Mouse (Mus musculus) liver, embryonic 11.5 days (tissue): ENCODE data around the gene Tspan12. TPM values are rescaled to one million over a fixed set of nuclear protein-coding genes. Genes with fewer than 3 reads are reported as not detected.

ENCODE experiments used
- ATAC-seq: fragments of 200-750 bp; cut with Nextera tagmentation; replicated peaks from 2 replicates; pipeline ENCODE4 v1.8.0; 2017; ENCODE audit warnings: moderate number of reproducible peaks, mild to moderate bottlenecking, moderate TSS enrichment, moderate library complexity; ENCODE audit not compliant: low FRiP score
- DNase-seq: peaks from one replicate; pipeline ENCODE4 v3.0.0-alpha.2; 2017; ENCODE audit warnings: low spot score
- H3K27ac ChIP-seq: fragments of 300-500 bp; sonication (generic); 2 replicates; pipeline ENCODE4 v1.5.1; 2014; ENCODE audit warnings: mild to moderate bottlenecking, low read depth, low read length, control low read depth
- H3K27me3 ChIP-seq: fragments of 300-500 bp; sonication (generic); replicated peaks from 2 replicates; pipeline ENCODE4 v1.6.1; 2014; ENCODE audit warnings: low read length, mixed read lengths; ENCODE audit not compliant: control insufficient read depth, insufficient read depth
- H3K36me3 ChIP-seq: fragments of 300-500 bp; sonication (generic); 2 replicates; pipeline ENCODE4 v1.6.1; 2014; ENCODE audit warnings: mild to moderate bottlenecking, low read length, moderate library complexity, mixed read lengths; ENCODE audit not compliant: control insufficient read depth, insufficient read depth
- H3K4me1 ChIP-seq: fragments of 300-500 bp; sonication (generic); replicated peaks from 2 replicates; pipeline ENCODE4 v1.6.1; 2014; ENCODE audit warnings: low read length, mixed read lengths; ENCODE audit not compliant: control insufficient read depth, insufficient read depth
- H3K4me2 ChIP-seq: fragments of 300-500 bp; sonication (generic); 2 replicates; pipeline ENCODE4 v1.6.1; 2014; ENCODE audit warnings: mild to moderate bottlenecking, control low read depth, moderate library complexity
- H3K4me3 ChIP-seq: fragments of 300-500 bp; sonication (generic); 2 replicates; pipeline ENCODE4 v1.5.1; 2014; ENCODE audit warnings: low read depth, low read length, control low read depth
- H3K9ac ChIP-seq: fragments of 300-500 bp; sonication (generic); 2 replicates; pipeline ENCODE4 v1.6.1; 2014; ENCODE audit warnings: low read depth, low read length, control low read depth
- H3K9me3 ChIP-seq: fragments of 300-500 bp; sonication (generic); 2 replicates; pipeline ENCODE4 v1.6.1; 2016; ENCODE audit warnings: low read length, inconsistent platforms, mixed read lengths; ENCODE audit not compliant: control insufficient read depth
- WGBS: fragments of 180-500 bp; shearing (Covaris S2); extraction: QIAGEN DNeasy Blood & Tissue Kit; methylation state at CpG from one replicate; pipeline ENCODE4 v1.1.7; 2014; 5-methylcytosine and 5-hydroxymethylcytosine counted together
- polyA plus RNA-seq: library from polyadenylated mRNA; unstranded; fragments of >200 nt; fragmentation: Nextera tagmentation; extraction: Ambion mirVana; gene quantifications from 2 replicates; pipeline ENCODE4 v1.2.1, GENCODE M21; 2014

Tspan12 gene
- polyA plus RNA-seq, 1 experiment from 2014 or later: 47.9 TPM

DNA sequence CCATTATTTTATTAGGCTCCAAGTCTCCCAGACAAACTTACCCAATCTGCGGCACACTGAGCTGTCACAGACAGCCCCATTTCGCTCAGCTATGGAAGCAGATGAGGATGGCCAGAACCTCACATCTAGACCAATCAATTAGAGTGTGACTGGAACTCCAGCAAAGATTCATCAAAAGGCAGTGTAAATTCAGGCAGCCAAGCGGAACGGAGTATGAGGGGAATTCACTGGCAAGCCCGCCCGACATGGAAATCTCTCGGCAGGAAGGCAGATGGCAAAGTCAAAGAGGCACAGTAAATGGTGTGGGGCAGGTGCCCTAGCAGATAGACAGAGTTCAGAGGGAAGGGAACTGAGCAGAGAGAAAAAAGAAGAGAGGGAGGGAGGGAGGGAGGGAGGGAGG is 5.5 kb upstream of the Tspan12 start:
- no peaks in the 10 kb centered on the region for H3K4me1 ChIP-seq
- H3K27ac ChIP-seq: no peak overlapping the region
- no peak for ATAC-seq
- no peaks in the 10 kb centered on the region for H3K9me3 ChIP-seq
- no peak overlapping the region for H3K9ac ChIP-seq
- no peak for DNase-seq
- H3K36me3 ChIP-seq: no peaks in the 10 kb centered on the region
- H3K27me3 ChIP-seq: peaks cover 3% of the 10 kb centered on the region
- WGBS: 49% methylated on average over 7 of the region's 7 CpGs
- no peak overlapping the region for H3K4me3 ChIP-seq
- H3K4me2 ChIP-seq: no peak overlapping the region

DNA sequence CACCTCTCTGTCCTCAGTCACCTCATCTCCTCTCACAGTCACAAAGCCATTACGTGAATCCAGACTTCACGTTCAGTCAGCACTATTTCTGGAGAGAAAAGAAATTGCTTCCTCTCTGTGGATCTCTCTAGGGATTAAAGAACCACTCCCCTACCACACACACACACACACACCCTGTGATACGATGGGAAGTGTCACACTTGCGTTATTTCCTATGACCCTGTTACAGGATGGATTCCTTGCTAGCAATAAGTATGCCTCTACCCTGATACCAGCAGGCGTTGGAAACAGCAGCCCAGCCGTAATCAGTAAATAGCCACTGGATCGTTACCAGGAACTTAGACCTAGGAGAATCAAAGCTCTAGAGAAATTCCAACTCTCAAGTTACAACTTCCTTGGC is 3.6 kb upstream of the Tspan12 start:
- no peak overlapping the region for H3K4me2 ChIP-seq
- no peak overlapping the region for H3K27ac ChIP-seq
- peaks cover 3% of the 10 kb centered on the region for H3K27me3 ChIP-seq
- WGBS: 40% methylated on average over 7 of the region's 7 CpGs
- H3K9me3 ChIP-seq: no peaks in the 10 kb centered on the region
- ATAC-seq (no peak), DNase-seq (no peak)
- H3K4me3 ChIP-seq: no peak overlapping the region
- H3K36me3 ChIP-seq: no peaks in the 10 kb centered on the region
- no peak overlapping the region for H3K9ac ChIP-seq
- H3K4me1 ChIP-seq: no peaks in the 10 kb centered on the region; the same call in 1 of the 2 replicates

DNA sequence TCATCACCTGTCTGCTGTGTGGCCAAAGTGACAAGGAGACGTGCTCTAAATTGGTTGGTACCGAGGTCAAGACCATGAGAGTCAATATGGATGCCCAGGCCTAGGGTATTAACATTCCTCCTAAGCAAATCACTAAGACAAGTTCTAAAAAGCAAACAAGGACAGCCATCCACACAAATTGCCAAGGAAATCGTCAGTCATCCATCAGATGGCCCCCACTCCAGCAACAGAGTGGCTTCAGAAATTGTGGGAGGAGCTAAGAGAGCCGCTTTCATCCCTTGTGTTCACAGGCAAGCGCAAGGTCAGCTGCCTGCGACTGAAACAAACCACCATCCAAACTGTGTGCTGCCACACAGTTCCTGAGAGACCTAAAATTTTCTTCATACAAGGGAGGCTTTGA is 1.0 kb upstream of the Tspan12 start:
- H3K9ac ChIP-seq: no peak overlapping the region
- H3K4me3 ChIP-seq: no peak overlapping the region
- H3K36me3 ChIP-seq: no peaks in the 10 kb centered on the region
- 0 out of 2 replicates have a peak overlapping the region, but pooled peaks have one; percentile 14 for H3K4me2 ChIP-seq
- 41% methylated on average over 6 of the region's 6 CpGs for WGBS
- ATAC-seq (no peak), DNase-seq (no peak)
- H3K4me1 ChIP-seq: no peaks in the 10 kb centered on the region; the same call in 1 of the 2 replicates
- H3K27ac ChIP-seq: no peak overlapping the region
- H3K27me3 ChIP-seq: peaks cover 3% of the 10 kb centered on the region
- H3K9me3 ChIP-seq: no peaks in the 10 kb centered on the region

DNA sequence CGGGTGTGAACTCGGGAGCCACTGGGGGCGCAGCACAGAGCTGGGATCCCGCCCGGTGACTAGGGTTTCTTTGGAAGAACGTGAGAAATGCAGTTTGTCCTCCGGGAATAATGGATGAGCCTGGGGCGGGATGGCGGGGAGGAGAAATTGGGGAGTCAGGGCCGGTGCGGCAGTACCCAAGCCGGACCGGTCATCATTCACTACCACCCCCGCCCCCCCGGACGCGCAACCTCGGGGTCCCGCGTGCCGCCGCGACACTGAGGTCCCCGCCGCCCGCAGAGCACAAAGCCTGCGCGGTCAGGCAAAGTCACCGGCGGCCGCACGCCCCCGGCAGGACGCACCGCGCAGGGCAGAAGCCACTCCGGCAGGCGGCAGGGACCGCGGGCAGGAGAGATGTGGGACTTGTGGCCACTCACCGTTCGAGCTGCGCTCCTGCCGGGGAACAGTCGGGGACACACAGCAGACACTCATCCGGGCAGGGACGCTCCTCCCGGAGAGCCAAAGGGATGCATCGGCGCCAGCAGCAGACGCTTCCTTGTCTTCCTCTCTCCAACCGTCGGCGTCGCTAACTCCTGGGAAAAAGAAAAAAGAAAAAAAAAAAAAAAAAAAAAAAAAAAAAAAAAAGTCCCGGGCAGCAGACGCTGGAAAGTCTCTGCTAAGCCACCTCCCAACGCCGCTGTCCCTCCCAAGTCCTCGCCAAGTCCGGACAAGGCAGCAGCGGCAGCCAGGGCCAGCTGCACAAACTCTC is 545 bp downstream of the Tspan12 start:
- peak; percentile 77 for DNase-seq
- WGBS: under 1% methylated on average over 62 of the region's 62 CpGs
- Histone ChIP-seq H3K9me3 (no peaks in the 10 kb centered on the region), H3K4me2 (peak overlapping the region; percentile 93), H3K27ac (peak overlapping the region; percentile 33), H3K36me3 (no peaks in the 10 kb centered on the region), H3K9ac (peak overlapping the region; percentile 80), H3K4me3 (peak overlapping the region; percentile 77), H3K27me3 (no peaks in the 10 kb centered on the region), H3K4me1 (no peaks in the 10 kb centered on the region; the same call in 1 of the 2 replicates)
- ATAC-seq: peak; percentile 71

DNA sequence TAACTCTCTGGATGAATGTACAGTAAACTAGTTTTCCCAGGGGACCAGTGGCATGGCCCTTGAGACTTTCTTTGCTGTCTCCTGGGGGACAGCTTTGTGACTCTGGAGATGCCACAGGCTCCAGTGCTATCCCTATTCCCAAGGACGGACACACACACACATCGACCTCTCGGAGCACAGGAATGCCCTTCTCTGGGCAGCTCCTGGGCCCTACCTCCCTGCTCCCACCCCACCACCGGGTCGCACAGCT is 1.0 kb downstream of the Tspan12 start:
- WGBS: under 1% methylated on average over 5 of the region's 5 CpGs
- Histone ChIP-seq H3K27ac (no peak overlapping the region), H3K36me3 (no peaks in the 10 kb centered on the region), H3K4me1 (no peaks in the 10 kb centered on the region; the same call in 1 of the 2 replicates), H3K9ac (peak overlapping the region; percentile 80), H3K4me2 (peak overlapping the region; percentile 93), H3K27me3 (no peaks in the 10 kb centered on the region), H3K4me3 (peak overlapping the region; percentile 77), H3K9me3 (no peaks in the 10 kb centered on the region)
- peak; percentile 67 for DNase-seq
- peak; percentile 72 for ATAC-seq

DNA sequence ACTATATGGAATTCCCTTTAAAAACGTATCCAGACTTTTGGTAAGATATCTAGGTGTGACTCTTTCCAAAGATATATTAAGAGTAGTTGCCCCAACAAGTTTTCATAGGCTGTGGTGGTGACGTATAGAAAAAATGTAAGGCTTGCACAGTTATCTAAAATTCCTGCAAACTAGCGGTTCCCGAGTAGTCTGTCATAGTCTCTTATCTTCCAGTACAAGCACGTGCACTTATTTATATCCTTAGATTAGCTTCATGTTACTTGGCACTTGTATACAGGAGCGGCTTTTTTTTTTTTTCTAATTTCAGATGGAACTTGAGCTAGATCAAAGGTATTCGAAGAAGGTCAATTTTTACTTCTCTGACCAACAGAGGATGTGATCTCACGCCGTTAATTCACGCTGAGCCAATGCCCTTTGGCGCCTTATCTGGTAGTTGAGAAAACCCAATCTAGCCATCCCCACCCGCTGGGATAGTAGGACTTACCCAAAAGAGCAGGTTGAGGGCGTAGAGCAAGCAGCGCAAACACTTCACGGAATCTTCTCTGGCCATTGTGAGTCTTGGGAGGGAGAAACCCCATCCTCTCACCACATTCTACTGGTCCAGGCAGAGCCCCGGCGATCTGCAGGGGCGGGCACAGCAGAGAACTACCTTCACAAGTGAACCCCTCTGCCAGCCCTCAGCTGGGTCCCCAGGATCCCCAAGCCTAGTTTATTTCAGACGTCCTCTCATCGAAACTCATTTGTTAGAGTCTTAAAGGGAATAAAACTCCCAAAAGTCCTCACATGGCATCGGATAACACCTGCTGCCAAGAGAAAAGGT is 1.6 kb downstream of the Tspan12 start:
- Histone ChIP-seq H3K9me3 (no peaks in the 10 kb centered on the region), H3K4me1 (no peaks in the 10 kb centered on the region; the same call in 1 of the 2 replicates), H3K4me3 (peak overlapping the region; percentile 77), H3K4me2 (peak overlapping the region; percentile 93), H3K36me3 (no peaks in the 10 kb centered on the region), H3K27me3 (no peaks in the 10 kb centered on the region), H3K27ac (no peak overlapping the region), H3K9ac (peak overlapping the region; percentile 80)
- DNase-seq (peak; percentile 58), ATAC-seq (peak; percentile 63)
- WGBS: 8% methylated on average over 21 of the region's 21 CpGs

DNA sequence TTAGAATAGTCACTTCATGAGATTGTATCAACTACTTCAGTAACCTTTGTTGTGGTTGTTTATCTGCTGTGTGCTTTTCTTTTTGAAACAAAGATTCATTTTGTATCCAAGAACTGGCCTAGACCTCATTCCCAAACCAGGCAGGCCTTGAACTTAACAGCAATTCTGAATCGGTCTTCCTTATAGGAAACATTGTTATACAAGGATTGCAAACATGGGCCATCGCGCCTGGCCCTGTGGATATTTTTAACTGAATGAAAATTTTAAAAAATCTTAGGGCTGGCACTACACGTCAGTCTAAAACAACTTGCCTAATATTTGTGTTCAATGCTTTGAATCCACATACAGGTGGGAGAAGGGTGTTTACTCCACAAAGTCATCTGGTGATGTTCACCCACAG is 3.5 kb downstream of the Tspan12 start:
- no peak for DNase-seq
- H3K4me3 ChIP-seq: no peak overlapping the region
- H3K9ac ChIP-seq: no peak overlapping the region
- no peak overlapping the region for H3K4me2 ChIP-seq
- no peaks in the 10 kb centered on the region for H3K27me3 ChIP-seq
- no peak overlapping the region for H3K27ac ChIP-seq
- H3K4me1 ChIP-seq: no peaks in the 10 kb centered on the region; the same call in 1 of the 2 replicates
- H3K36me3 ChIP-seq: no peaks in the 10 kb centered on the region
- ATAC-seq: no peak
- WGBS: 84% methylated on average over 4 of the region's 4 CpGs
- H3K9me3 ChIP-seq: no peaks in the 10 kb centered on the region

DNA sequence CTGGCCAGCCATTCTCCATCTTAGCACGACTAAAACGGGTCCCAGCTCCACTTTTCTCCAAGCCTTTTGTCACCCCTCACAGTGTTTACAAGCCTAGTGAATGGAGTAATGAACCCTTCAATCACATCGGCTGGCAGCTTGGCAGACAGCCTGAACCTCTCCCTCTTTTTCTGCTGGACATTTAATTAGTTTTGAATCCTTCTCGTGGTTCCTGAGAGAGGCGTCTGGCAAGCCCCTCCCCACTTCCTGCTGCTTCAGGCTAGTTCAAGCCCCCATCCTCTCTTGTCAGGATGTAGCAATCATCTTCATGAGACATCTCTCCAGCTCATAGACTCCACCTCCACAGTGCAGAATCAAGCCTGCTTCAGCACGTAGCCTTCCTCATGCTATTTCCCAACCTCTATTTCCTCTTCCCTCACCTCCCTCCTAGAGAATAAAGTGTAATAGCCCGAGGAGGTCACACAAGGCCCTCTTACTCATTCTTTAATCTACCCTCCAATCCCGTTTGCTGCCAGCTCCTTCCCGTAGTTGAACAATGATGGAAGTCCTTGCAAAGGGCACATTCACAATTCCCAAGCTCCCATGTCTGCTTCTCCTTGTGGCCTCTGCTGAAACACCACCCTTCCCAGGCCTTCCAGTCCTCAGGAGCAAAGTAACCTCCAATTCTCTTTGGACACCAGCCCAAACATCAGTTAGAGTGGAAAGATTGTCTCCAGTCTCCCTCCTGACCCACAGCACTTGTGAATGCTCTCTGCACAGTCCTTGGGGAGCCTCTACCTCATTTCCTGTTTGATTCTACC is 12.1 kb downstream of the Tspan12 start:
- WGBS: 45% methylated on average over 9 of the region's 9 CpGs

More for the DNA sequence above, 12.1 kb downstream of the Tspan12 start:
- Histone ChIP-seq H3K9ac (no peak overlapping the region), H3K4me3 (no peak overlapping the region), H3K36me3 (no peaks in the 10 kb centered on the region), H3K27ac (no peak overlapping the region), H3K4me1 (peaks cover 3% of the 10 kb centered on the region; the same call in 1 of the 2 replicates), H3K9me3 (no peaks in the 10 kb centered on the region), H3K27me3 (no peaks in the 10 kb centered on the region), H3K4me2 (no peak overlapping the region)
- no peak for DNase-seq
- ATAC-seq: peak; percentile 36; the same call in 1 of the 2 replicates
